In genomic region chr15:77445668-77446067, GRCm38 (mm10) we compare ENCODE assay signal across 19 mouse cellular contexts. TPM values are rescaled to one million over a fixed set of nuclear protein-coding genes. Genes with fewer than 3 reads are reported as not detected.
"Had no signal": no experiment of that assay in that cellular context is flagged by ENCODE, and none has a peak within 500 bp of the region (broad histone marks: within the 10 kb centered on the region; RNA-seq: fewer than 3 reads in every experiment).

No protein-coding gene starts in this region.

RNA-seq across cellular contexts. Expression of gene Apol7b, which starts 1.6 kb away (rescaled TPM):
- polyA plus RNA-seq: cerebellum, adult 2 months; embryonic facial prominence, embryonic 10.5 days; embryonic facial prominence, embryonic 11.5 days; embryonic facial prominence, embryonic 12.5 days; embryonic facial prominence, embryonic 13.5 days; embryonic facial prominence, embryonic 14.5 days; embryonic facial prominence, embryonic 15.5 days; erythroblast, embryonic 14.5 days; forebrain, embryonic 10.5 days; forebrain, embryonic 11.5 days; forebrain, embryonic 12.5 days; forebrain, embryonic 13.5 days; forebrain, embryonic 14.5 days; forebrain, embryonic 15.5 days; forebrain, embryonic 16.5 days had no signal

RNA-seq across cellular contexts. Expression of gene Apol10a, which starts 31.2 kb away (rescaled TPM):
- polyA plus RNA-seq: cerebellum, adult 2 months; cortical plate, adult 2 months; embryonic facial prominence, embryonic 10.5 days; embryonic facial prominence, embryonic 11.5 days; embryonic facial prominence, embryonic 12.5 days; embryonic facial prominence, embryonic 13.5 days; erythroblast, embryonic 14.5 days; forebrain, embryonic 10.5 days; forebrain, embryonic 11.5 days; forebrain, embryonic 12.5 days; forebrain, embryonic 13.5 days; forebrain, embryonic 14.5 days; forebrain, embryonic 15.5 days; forebrain, embryonic 16.5 days; forebrain, postnatal 0 days; gonadal fat pad, adult 2 months; heart, adult 2 months had no signal

RNA-seq across cellular contexts. Expression of gene Apol9a, which starts 34.7 kb away (rescaled TPM):
- polyA plus RNA-seq: embryonic facial prominence, embryonic 10.5 days; embryonic facial prominence, embryonic 11.5 days; embryonic facial prominence, embryonic 12.5 days; embryonic facial prominence, embryonic 13.5 days; erythroblast, embryonic 14.5 days; forebrain, embryonic 10.5 days; forebrain, embryonic 11.5 days; forebrain, embryonic 12.5 days; forebrain, embryonic 13.5 days; forebrain, embryonic 14.5 days had no signal

RNA-seq across cellular contexts. Expression of gene Apol7a, which starts 46.8 kb away (rescaled TPM):
- polyA plus RNA-seq: embryonic facial prominence, embryonic 10.5 days; embryonic facial prominence, embryonic 11.5 days; embryonic facial prominence, embryonic 12.5 days; embryonic facial prominence, embryonic 13.5 days; erythroblast, embryonic 14.5 days; forebrain, embryonic 10.5 days; forebrain, embryonic 11.5 days; forebrain, embryonic 12.5 days; forebrain, embryonic 13.5 days; forebrain, embryonic 14.5 days; forebrain, embryonic 15.5 days; forebrain, embryonic 16.5 days; forebrain, postnatal 0 days had no signal
